Mouse (Mus musculus) kidney, postnatal 10 days (tissue): ENCODE measurements around the gene Zfp692.
"Not testable (repeated sequence)": the region's sequence is repeated elsewhere in the genome, so short reads cannot be mapped to it uniquely, and the experiment has no call there.

Experiments used
- DNase-seq: peaks from one replicate; pipeline ENCODE4 v3.0.0; 2021; ENCODE audit warnings: mixed read lengths

The Zfp692 gene

DNA sequence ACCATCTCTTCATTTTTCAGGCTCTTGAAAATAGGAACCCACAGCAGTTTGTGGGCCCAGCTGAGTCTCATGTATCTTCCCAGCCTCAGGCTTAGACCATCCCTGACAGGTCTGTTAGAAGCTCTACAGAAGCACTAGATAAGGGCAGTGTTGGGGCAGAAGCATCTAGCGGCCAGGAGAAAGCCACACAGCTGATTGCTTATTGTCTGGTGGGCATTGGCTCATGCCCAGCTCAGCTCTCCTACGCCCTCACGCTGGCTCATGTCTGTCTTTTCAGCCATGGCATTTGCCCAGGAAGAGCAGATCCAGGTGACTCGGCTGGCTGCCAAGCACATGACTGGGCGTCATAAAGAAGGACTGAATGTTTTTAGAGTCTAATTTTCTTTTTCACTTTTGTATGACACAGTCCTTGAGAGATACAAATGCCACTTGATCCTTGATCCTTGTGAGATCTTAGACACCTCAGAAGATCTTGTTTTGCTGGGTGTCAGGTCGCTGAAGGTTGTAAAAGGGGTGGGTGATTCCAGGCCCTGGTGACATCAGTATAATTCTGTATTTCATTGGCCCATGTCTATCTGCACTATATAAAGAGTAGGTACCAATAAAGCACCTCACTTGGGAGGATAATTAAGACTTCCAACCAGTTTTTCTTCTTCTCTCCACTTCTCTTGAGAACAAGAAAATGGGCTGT lies 51.1 kb downstream of the Zfp692 start:
- peak; percentile 20 for DNase-seq

DNA sequence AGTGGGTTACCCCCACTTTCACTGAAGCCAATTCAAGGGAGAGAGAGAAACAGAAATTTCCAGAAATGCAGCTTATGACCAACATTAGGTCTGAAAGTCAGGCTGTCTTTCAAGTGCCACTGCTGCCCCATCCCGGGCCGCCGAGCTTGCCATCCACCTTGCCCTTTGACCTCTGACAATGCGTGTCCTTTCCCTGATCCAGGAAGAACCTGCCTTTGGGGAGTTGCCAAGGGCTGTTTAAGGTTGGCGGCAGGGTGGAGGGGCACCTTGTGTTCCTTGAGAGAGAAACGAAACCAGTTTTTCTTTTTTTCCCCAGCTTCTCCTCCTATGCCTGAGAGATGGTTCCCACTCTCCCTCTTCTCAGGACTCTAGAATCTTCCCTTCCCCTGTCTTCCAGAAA lies 55.7 kb downstream of the Zfp692 start:
- not testable (repeated sequence) for DNase-seq
